Mouse (Mus musculus) left cerebral cortex, postnatal 25 days (tissue): ENCODE data around the gene Slc2a9. TPM values are rescaled to one million over a fixed set of nuclear protein-coding genes. Genes with fewer than 3 reads are reported as not detected.
A peak's percentile ranks its signal among the peaks of the same experiment; 100 is the strongest.

Source experiments
- DNase-seq, 2 experiments: peaks; one replicate each; pipeline ENCODE4 v3.0.0; 2022; ENCODE audit warnings: low spot score in 2 of 2, mixed read lengths in 1 of 2
- intact Hi-C: fragments of 180-260 bp; cut with DNase I; formaldehyde crosslinking; loops from one replicate; pipeline ENCODE4 v1.15.1; 2025
- total RNA-seq, 2 experiments: library from RNA; stranded (reverse); gene quantifications; 2 replicates each; pipeline ENCODE4 v1.2.3; 2021

Slc2a9 gene
- total RNA-seq, 2 experiments from 2014 or later, result 1.1 to 1.2 TPM

GRCm38 (mm10) chr5:38422426-38422825 lies 80.5 kb downstream of the Slc2a9 start:
- no peak for DNase-seq
- intact Hi-C loops, result loop anchor here (2.0 kb wide), 1 partner anchor 20 kb away; no protein-coding TSS in a partner anchor

- DNase-seq, result peak in 1 of 2 experiments; percentile 80
- intact Hi-C loops, result no loop called here
These were observed 84.1 kb downstream of the Slc2a9 start for GRCm38 (mm10) chr5:38418799-38419198.

- intact Hi-C loops, result no loop called here
- DNase-seq, result peak in 1 of 2 experiments; percentile 32
These were observed 99.3 kb downstream of the Slc2a9 start for GRCm38 (mm10) chr5:38403612-38404011.

- intact Hi-C loops, result no loop called here
- no peak for DNase-seq
These were observed 100.7 kb downstream of the Slc2a9 start for GRCm38 (mm10) chr5:38402288-38402687.

- DNase-seq, result no peak
- intact Hi-C loops, result no loop called here
These were observed 114.1 kb downstream of the Slc2a9 start for GRCm38 (mm10) chr5:38388857-38389256.

GRCm38 (mm10) chr5:38388420-38388823 lies 114.5 kb downstream of the Slc2a9 start:
- intact Hi-C loops, result no loop called here
- DNase-seq, result no peak

- no peak for DNase-seq
- intact Hi-C loops, result no loop called here
These were observed 123.0 kb downstream of the Slc2a9 start for GRCm38 (mm10) chr5:38379970-38380369.

- intact Hi-C loops, result loop anchor here (1.0 to 5.0 kb wide), 2 partner anchors 15 to 55 kb away; no protein-coding TSS in a partner anchor
These were observed 130.6 kb downstream of the Slc2a9 start for GRCm38 (mm10) chr5:38372369-38372768.

GRCm38 (mm10) chr5:38371308-38371707 lies 131.6 kb downstream of the Slc2a9 start:
- intact Hi-C loops, result loop anchor here (5.0 kb wide), 1 partner anchor 56 kb away; no protein-coding TSS in a partner anchor
- no peak for DNase-seq

More at GRCm38 (mm10) chr5:38372369-38372768, 130.6 kb downstream of the Slc2a9 start:
- DNase-seq, result peak in 1 of 2 experiments; percentile 63

- intact Hi-C loops, result no loop called here
- peak in 1 of 2 experiments; percentile 38 for DNase-seq
These were observed 136.1 kb downstream of the Slc2a9 start for GRCm38 (mm10) chr5:38366650-38367470.

- intact Hi-C loops, result no loop called here
- peak in 1 of 2 experiments; percentile 21 for DNase-seq
These were observed 137.4 kb downstream of the Slc2a9 start for GRCm38 (mm10) chr5:38365521-38365920.

GRCm38 (mm10) chr5:38364396-38364795 lies 138.5 kb downstream of the Slc2a9 start:
- peak; percentile 55 to 90 for DNase-seq
- intact Hi-C loops, result no loop called here

GRCm38 (mm10) chr5:38359716-38360115 lies 143.2 kb downstream of the Slc2a9 start:
- intact Hi-C loops, result no loop called here
- peak in 1 of 2 experiments; percentile 19 for DNase-seq

GRCm38 (mm10) chr5:38356927-38357326 lies 146.0 kb downstream of the Slc2a9 start:
- DNase-seq, result peak in 1 of 2 experiments; percentile 77
- intact Hi-C loops, result loop anchor here (1.0 kb wide), 2 partner anchors 15 to 83 kb away; no protein-coding TSS in a partner anchor

- DNase-seq, result no peak
- intact Hi-C loops, result no loop called here
These were observed 152.5 kb downstream of the Slc2a9 start for GRCm38 (mm10) chr5:38350351-38350929.

- intact Hi-C loops, result no loop called here
- no peak for DNase-seq
These were observed 156.1 kb downstream of the Slc2a9 start for GRCm38 (mm10) chr5:38346646-38347432.

- intact Hi-C loops, result no loop called here
These were observed 159.8 kb downstream of the Slc2a9 start for GRCm38 (mm10) chr5:38343101-38343500.

GRCm38 (mm10) chr5:38334582-38334981 lies 168.4 kb downstream of the Slc2a9 start:
- intact Hi-C loops, result no loop called here
- no peak for DNase-seq

More at GRCm38 (mm10) chr5:38343101-38343500, 159.8 kb downstream of the Slc2a9 start:
- no peak for DNase-seq

- intact Hi-C loops, result no loop called here
- DNase-seq, result no peak
These were observed 169.6 kb downstream of the Slc2a9 start for GRCm38 (mm10) chr5:38333381-38333780.
